Comparison of ENCODE assay signal across 8 mouse cellular contexts in genomic region chr19:5726961-5727578, GRCm38 (mm10). TPM values are rescaled to one million over a fixed set of nuclear protein-coding genes. Genes with fewer than 3 reads are reported as not detected.
DNase-seq lines count a peak whose midpoint lies in the region; ATAC-seq lines count a peak whose summit lies in the region.

No protein-coding gene starts in this region.

- no peak overlapping the region for H3K27ac ChIP-seq in neural tube, embryonic 11.5 days (ENCODE audit: low read depth, low read length)
- 0 out of 2 replicates have a peak overlapping the region, but pooled peaks have one; percentile 12 for H3K27ac ChIP-seq in limb, embryonic 12.5 days
- peak overlapping the region; percentile 44; the same call in 1 of the 2 replicates for H3K27ac ChIP-seq in neural tube, embryonic 14.5 days (ENCODE audit: low read depth, low read length)

- H3K4me2 ChIP-seq in neural tube, embryonic 11.5 days (ENCODE audit: low read depth): peak overlapping the region; percentile 86
- H3K4me2 ChIP-seq in limb, embryonic 12.5 days: peak overlapping the region; percentile 98
- H3K4me2 ChIP-seq in neural tube, embryonic 14.5 days (ENCODE audit: low read depth, low read length): peak overlapping the region; percentile 99

- WGBS in neural tube, embryonic 11.5 days: 81% methylated on average over 15 of the region's 15 CpGs
- 76% methylated on average over 15 of the region's 15 CpGs for WGBS in limb, embryonic 12.5 days
- WGBS in neural tube, embryonic 14.5 days: 77% methylated on average over 15 of the region's 15 CpGs

- H3K36me3 ChIP-seq in neural tube, embryonic 11.5 days (ENCODE audit: control insufficient read depth, insufficient read depth, low read length): peaks cover 2% of the 10 kb centered on the region; the same call in 1 of the 2 replicates
- peaks cover 83% of the 10 kb centered on the region for H3K36me3 ChIP-seq in erythroblast, embryonic 14.5 days (ENCODE audit: control insufficient read depth)
- H3K36me3 ChIP-seq in limb, embryonic 12.5 days: peaks cover 45% of the 10 kb centered on the region
- H3K36me3 ChIP-seq in neural tube, embryonic 14.5 days (ENCODE audit: control insufficient read depth, insufficient read depth, low read length): peaks cover 4% of the 10 kb centered on the region; the same call in 1 of the 2 replicates

- no peaks in the 10 kb centered on the region for H3K27me3 ChIP-seq in neural tube, embryonic 11.5 days (ENCODE audit: control insufficient read depth, insufficient read depth, low read length)
- H3K27me3 ChIP-seq in erythroblast, embryonic 14.5 days (ENCODE audit: control insufficient read depth): no peaks in the 10 kb centered on the region
- no peaks in the 10 kb centered on the region for H3K27me3 ChIP-seq in limb, embryonic 12.5 days
- H3K27me3 ChIP-seq in neural tube, embryonic 14.5 days (ENCODE audit: control insufficient read depth, insufficient read depth, low read length): no peaks in the 10 kb centered on the region

- peaks cover 42% of the 10 kb centered on the region for H3K4me1 ChIP-seq in neural tube, embryonic 11.5 days (ENCODE audit: control insufficient read depth, insufficient read depth, low read length)
- H3K4me1 ChIP-seq in erythroblast, embryonic 14.5 days (ENCODE audit: control insufficient read depth): peaks cover 87% of the 10 kb centered on the region
- H3K4me1 ChIP-seq in limb, embryonic 12.5 days (replicated peaks): peaks cover 62% of the 10 kb centered on the region
- H3K4me1 ChIP-seq in neural tube, embryonic 14.5 days (ENCODE audit: control insufficient read depth, insufficient read depth, low read length): peaks cover 56% of the 10 kb centered on the region

- H3K4me3 ChIP-seq in neural tube, embryonic 11.5 days (ENCODE audit: low read depth, low read length): peak overlapping the region; percentile 83
- peak overlapping the region; percentile 74 for H3K4me3 ChIP-seq in erythroblast, embryonic 14.5 days (replicated peaks)
- peak overlapping the region; percentile 96 for H3K4me3 ChIP-seq in limb, embryonic 12.5 days (replicated peaks)
- peak overlapping the region; percentile 73 for H3K4me3 ChIP-seq in neural tube, embryonic 14.5 days (ENCODE audit: low read depth, low read length)

- DNase-seq in neural tube, embryonic 11.5 days (ENCODE audit: low spot score): no peak
- no peak for DNase-seq in neural tube, embryonic 10.5 days (ENCODE audit: extremely low spot score, low spot score)
- no peak for DNase-seq in adrenal gland, postnatal 10 days
- DNase-seq in left cerebral cortex, postnatal 4 days: no peak

- no peak for ATAC-seq in neural tube, embryonic 11.5 days (ENCODE audit: insufficient read depth, low FRiP score, low TSS enrichment)
- ATAC-seq in limb, embryonic 12.5 days (ENCODE audit: insufficient number of reproducible peaks, insufficient read depth, low FRiP score, low TSS enrichment, low read depth): no peak
- no peak for ATAC-seq in neural tube, embryonic 14.5 days (ENCODE audit: low read depth)
- ATAC-seq in frontal cortex, adult (ENCODE audit: low TSS enrichment): no peak

- intact Hi-C loops in left cerebral cortex, postnatal 4 days (cut with DNase I): no loop called here

- H3K9ac ChIP-seq in neural tube, embryonic 11.5 days (ENCODE audit: low read length): no peak overlapping the region
- peak overlapping the region; percentile 51 for H3K9ac ChIP-seq in limb, embryonic 12.5 days (replicated peaks)
- H3K9ac ChIP-seq in neural tube, embryonic 14.5 days (replicated peaks; ENCODE audit: low read depth, low read length): peak overlapping the region; percentile 51

- H3K9me3 ChIP-seq in neural tube, embryonic 11.5 days (ENCODE audit: control insufficient read depth, low read length): no peaks in the 10 kb centered on the region
- H3K9me3 ChIP-seq in erythroblast, embryonic 14.5 days (ENCODE audit: control insufficient read depth, low read length): no peaks in the 10 kb centered on the region
- no peaks in the 10 kb centered on the region for H3K9me3 ChIP-seq in limb, embryonic 12.5 days
- no peaks in the 10 kb centered on the region for H3K9me3 ChIP-seq in neural tube, embryonic 14.5 days (ENCODE audit: control insufficient read depth, low read length)

RNA-seq across cellular contexts. Expression of gene Ehbp1l1, which starts 1.0 kb away (rescaled TPM):
- polyA plus RNA-seq in neural tube, embryonic 11.5 days (2014; fragmentation: Nextera tagmentation; extraction: Ambion mirVana): 5.1 and 6.8 TPM in 2 replicates
- polyA plus RNA-seq in erythroblast, embryonic 14.5 days (2012): 88.4 and 106 TPM in 2 replicates
- polyA plus RNA-seq in limb, embryonic 12.5 days (2016; fragmentation: Nextera tagmentation; extraction: Ambion mirVana): 15.9 and 16.5 TPM in 2 replicates
- 7.8 and 8.9 TPM in 2 replicates for polyA plus RNA-seq in neural tube, embryonic 14.5 days (2014; fragmentation: Nextera tagmentation; extraction: Ambion mirVana)
- total RNA-seq in adrenal gland, postnatal 10 days (2021): 10 to 100 TPM; 29.8 to 48.9 TPM
- total RNA-seq in left cerebral cortex, postnatal 4 days (2021): 10 to 100 TPM; 41.9 to 48.6 TPM

RNA-seq across cellular contexts. Expression of gene Fam89b, which starts 2.4 kb away (rescaled TPM):
- polyA plus RNA-seq in neural tube, embryonic 11.5 days (2014; fragmentation: Nextera tagmentation; extraction: Ambion mirVana): 167 and 184 TPM in 2 replicates
- polyA plus RNA-seq in erythroblast, embryonic 14.5 days (2012): 33.0 and 41.0 TPM in 2 replicates
- polyA plus RNA-seq in limb, embryonic 12.5 days (2016; fragmentation: Nextera tagmentation; extraction: Ambion mirVana): 140 and 143 TPM in 2 replicates
- 145 and 152 TPM in 2 replicates for polyA plus RNA-seq in neural tube, embryonic 14.5 days (2014; fragmentation: Nextera tagmentation; extraction: Ambion mirVana)
- 10 to 100 TPM; 47.0 to 59.8 TPM for total RNA-seq in adrenal gland, postnatal 10 days (2021)
- total RNA-seq in left cerebral cortex, postnatal 4 days (2021): 10 to 100 TPM; 72.4 to 72.5 TPM

RNA-seq across cellular contexts. Expression of gene Ltbp3, which starts 13.6 kb away (rescaled TPM):
- polyA plus RNA-seq in neural tube, embryonic 11.5 days (2014; fragmentation: Nextera tagmentation; extraction: Ambion mirVana): 5.2 and 9.7 TPM in 2 replicates
- polyA plus RNA-seq in erythroblast, embryonic 14.5 days (2012): 0.06 and 0.09 TPM in 2 replicates
- polyA plus RNA-seq in limb, embryonic 12.5 days (2016; fragmentation: Nextera tagmentation; extraction: Ambion mirVana): 17.0 and 30.3 TPM in 2 replicates
- polyA plus RNA-seq in neural tube, embryonic 14.5 days (2014; fragmentation: Nextera tagmentation; extraction: Ambion mirVana): 14.0 and 25.7 TPM in 2 replicates
- total RNA-seq in adrenal gland, postnatal 10 days (2021): 100 to 1,000 TPM; 185 to 250 TPM
- 10 to 100 TPM; 23.8 to 23.9 TPM for total RNA-seq in left cerebral cortex, postnatal 4 days (2021)

RNA-seq across cellular contexts. Expression of gene Kcnk7, which starts 22.9 kb away (rescaled TPM):
- not detected in 2 replicates for polyA plus RNA-seq in neural tube, embryonic 11.5 days (2014; fragmentation: Nextera tagmentation; extraction: Ambion mirVana)
- polyA plus RNA-seq in erythroblast, embryonic 14.5 days (2012): 0.04 and 0.06 TPM in 2 replicates
- 0.40 TPM in 1 of 2 replicates, not detected in the other for polyA plus RNA-seq in limb, embryonic 12.5 days (2016; fragmentation: Nextera tagmentation; extraction: Ambion mirVana)
- not detected in 2 replicates for polyA plus RNA-seq in neural tube, embryonic 14.5 days (2014; fragmentation: Nextera tagmentation; extraction: Ambion mirVana)
- total RNA-seq in adrenal gland, postnatal 10 days (2021): not detected
- total RNA-seq in left cerebral cortex, postnatal 4 days (2021): not detected

RNA-seq across cellular contexts. Expression of gene Pcnx3, which starts 38.4 kb away (rescaled TPM):
- 26.9 and 27.7 TPM in 2 replicates for polyA plus RNA-seq in neural tube, embryonic 11.5 days (2014; fragmentation: Nextera tagmentation; extraction: Ambion mirVana)
- 43.8 and 46.7 TPM in 2 replicates for polyA plus RNA-seq in erythroblast, embryonic 14.5 days (2012)
- polyA plus RNA-seq in limb, embryonic 12.5 days (2016; fragmentation: Nextera tagmentation; extraction: Ambion mirVana): 35.9 and 38.3 TPM in 2 replicates
- polyA plus RNA-seq in neural tube, embryonic 14.5 days (2014; fragmentation: Nextera tagmentation; extraction: Ambion mirVana): 34.4 and 34.5 TPM in 2 replicates
- total RNA-seq in adrenal gland, postnatal 10 days (2021): 10 to 100 TPM; 54.8 to 85.4 TPM
- 10 to 100 TPM; 87.7 to 91.7 TPM for total RNA-seq in left cerebral cortex, postnatal 4 days (2021)
